Mouse (Mus musculus) midbrain, embryonic 12.5 days (tissue): ENCODE measurements around the gene Lyrm4. TPM values are rescaled to one million over a fixed set of nuclear protein-coding genes. Genes with fewer than 3 reads are reported as not detected.
A peak's percentile ranks its signal among the peaks of the same experiment; 100 is the strongest.
"Not testable (repeated sequence)": the region's sequence is repeated elsewhere in the genome, so short reads cannot be mapped to it uniquely, and the experiment has no call there.

Experiments used
- ATAC-seq: fragments of 200-750 bp; cut with Nextera tagmentation; 2 replicates; pipeline ENCODE4 v1.8.0; 2017; ENCODE audit warnings: low read depth, moderate TSS enrichment, moderate library complexity; ENCODE audit not compliant: low FRiP score
- H3K27ac ChIP-seq: fragments of 300-500 bp; sonication (generic); replicated peaks from 2 replicates; pipeline ENCODE4 v1.5.1; 2016; ENCODE audit warnings: mild to moderate bottlenecking
- H3K27me3 ChIP-seq: fragments of 300-500 bp; sonication (generic); 2 replicates; pipeline ENCODE4 v1.6.1; 2016; ENCODE audit warnings: mild to moderate bottlenecking
- H3K36me3 ChIP-seq: fragments of 300-500 bp; sonication (generic); 2 replicates; pipeline ENCODE4 v1.6.1; 2016
- H3K4me1 ChIP-seq: fragments of 300-500 bp; sonication (generic); 2 replicates; pipeline ENCODE4 v1.6.1; 2016
- H3K4me2 ChIP-seq: fragments of 300-500 bp; sonication (generic); replicated peaks from 2 replicates; pipeline ENCODE4 v1.6.1; 2016; ENCODE audit warnings: mild to moderate bottlenecking, moderate library complexity
- H3K4me3 ChIP-seq: fragments of 300-500 bp; sonication (generic); 2 replicates; pipeline ENCODE4 v1.5.1; 2016; ENCODE audit warnings: mild to moderate bottlenecking
- H3K9ac ChIP-seq: fragments of 300-500 bp; sonication (generic); replicated peaks from 2 replicates; pipeline ENCODE4 v1.6.1; 2016; ENCODE audit warnings: mild to moderate bottlenecking, moderate library complexity
- H3K9me3 ChIP-seq: fragments of 300-500 bp; sonication (generic); 2 replicates; pipeline ENCODE4 v1.6.1; 2016; ENCODE audit warnings: mild to moderate bottlenecking
- WGBS: fragments of 180-500 bp; shearing (Covaris S2); methylation state at CpG from one replicate; pipeline ENCODE4 v1.1.7; 2016; 5-methylcytosine and 5-hydroxymethylcytosine counted together
- polyA plus RNA-seq: library from polyadenylated mRNA; unstranded; fragments of >200 nt; fragmentation: Nextera tagmentation; extraction: Ambion mirVana; gene quantifications from 2 replicates; pipeline ENCODE4 v1.2.1, GENCODE M21; 2016

Lyrm4 gene
- polyA plus RNA-seq, 1 experiment from 2014 or later: 22.1 TPM

- Histone ChIP-seq H3K4me3 (no peak overlapping the region), H3K36me3 (no peaks in the 10 kb centered on the region), H3K27me3 (no peaks in the 10 kb centered on the region), H3K9ac (no peak overlapping the region), H3K4me2 (no peak overlapping the region), H3K9me3 (no peaks in the 10 kb centered on the region), H3K27ac (peak overlapping the region; percentile 76), H3K4me1 (peaks cover 9% of the 10 kb centered on the region)
- ATAC-seq: peak; percentile 78
- WGBS: 52% methylated on average over 10 of the region's 10 CpGs
Observed at GRCm38 (mm10) chr13:36019309-36020274, 97.7 kb downstream of the Lyrm4 start.

GRCm38 (mm10) chr13:36018017-36018416, 99.3 kb downstream of the Lyrm4 start:
- Histone ChIP-seq H3K36me3 (no peaks in the 10 kb centered on the region), H3K4me3 (no peak overlapping the region), H3K27me3 (no peaks in the 10 kb centered on the region), H3K27ac (no peak overlapping the region), H3K9ac (no peak overlapping the region), H3K9me3 (no peaks in the 10 kb centered on the region), H3K4me2 (no peak overlapping the region), H3K4me1 (peaks cover 9% of the 10 kb centered on the region)
- ATAC-seq: no peak
- 87% methylated on average over 2 of the region's 2 CpGs for WGBS

GRCm38 (mm10) chr13:36015636-36016035, 101.7 kb downstream of the Lyrm4 start:
- no peak overlapping the region for H3K27ac ChIP-seq
- no peaks in the 10 kb centered on the region for H3K36me3 ChIP-seq
- no peak overlapping the region for H3K4me2 ChIP-seq
- peaks cover 9% of the 10 kb centered on the region for H3K4me1 ChIP-seq
- no peak overlapping the region for H3K4me3 ChIP-seq
- 79% methylated on average over 3 of the region's 3 CpGs for WGBS
- H3K27me3 ChIP-seq: no peaks in the 10 kb centered on the region
- no peak for ATAC-seq
- no peak overlapping the region for H3K9ac ChIP-seq
- no peaks in the 10 kb centered on the region for H3K9me3 ChIP-seq

GRCm38 (mm10) chr13:36009981-36010380, 107.3 kb downstream of the Lyrm4 start:
- no peaks in the 10 kb centered on the region for H3K9me3 ChIP-seq
- no peak overlapping the region for H3K27ac ChIP-seq
- H3K9ac ChIP-seq: no peak overlapping the region
- no peak for ATAC-seq
- no peaks in the 10 kb centered on the region for H3K4me1 ChIP-seq
- no peaks in the 10 kb centered on the region for H3K27me3 ChIP-seq
- H3K4me3 ChIP-seq: no peak overlapping the region
- no peak overlapping the region for H3K4me2 ChIP-seq
- 77% methylated on average over 2 of the region's 2 CpGs for WGBS
- no peaks in the 10 kb centered on the region for H3K36me3 ChIP-seq

GRCm38 (mm10) chr13:36000798-36001197, 116.5 kb downstream of the Lyrm4 start:
- no peak overlapping the region for H3K4me3 ChIP-seq
- H3K4me2 ChIP-seq: no peak overlapping the region
- H3K27me3 ChIP-seq: no peaks in the 10 kb centered on the region
- peaks cover 4% of the 10 kb centered on the region; the same call in 1 of the 2 replicates for H3K4me1 ChIP-seq
- H3K36me3 ChIP-seq: no peaks in the 10 kb centered on the region
- no peaks in the 10 kb centered on the region for H3K9me3 ChIP-seq
- H3K9ac ChIP-seq: no peak overlapping the region
- ATAC-seq: no peak
- no peak overlapping the region for H3K27ac ChIP-seq
- whole genome bisulfite sequencing: 91% methylated on average over 1 of the region's 1 CpGs

- H3K4me2 ChIP-seq: no peak overlapping the region
- no peak overlapping the region for H3K4me3 ChIP-seq
- H3K4me1 ChIP-seq: peaks cover 8% of the 10 kb centered on the region; the same call in 1 of the 2 replicates
- H3K9ac ChIP-seq: no peak overlapping the region
- 92% methylated on average over 4 of the region's 4 CpGs for WGBS
- H3K9me3 ChIP-seq: no peaks in the 10 kb centered on the region
- ATAC-seq: no peak
- H3K27ac ChIP-seq: no peak overlapping the region
- no peaks in the 10 kb centered on the region for H3K27me3 ChIP-seq
- no peaks in the 10 kb centered on the region for H3K36me3 ChIP-seq
Observed at GRCm38 (mm10) chr13:35997606-35998005, 119.7 kb downstream of the Lyrm4 start.

GRCm38 (mm10) chr13:35995696-35996426, 121.5 kb downstream of the Lyrm4 start:
- no peak overlapping the region for H3K4me3 ChIP-seq
- no peak overlapping the region for H3K9ac ChIP-seq
- no peaks in the 10 kb centered on the region for H3K36me3 ChIP-seq
- H3K27me3 ChIP-seq: no peaks in the 10 kb centered on the region
- ATAC-seq: no peak
- peaks cover 8% of the 10 kb centered on the region; the same call in 1 of the 2 replicates for H3K4me1 ChIP-seq
- H3K27ac ChIP-seq: no peak overlapping the region
- 49% methylated on average over 2 of the region's 2 CpGs for WGBS
- no peaks in the 10 kb centered on the region for H3K9me3 ChIP-seq
- no peak overlapping the region for H3K4me2 ChIP-seq

- no peak for ATAC-seq
- Histone ChIP-seq H3K4me3 (no peak overlapping the region), H3K9me3 (no peaks in the 10 kb centered on the region), H3K36me3 (no peaks in the 10 kb centered on the region), H3K27me3 (no peaks in the 10 kb centered on the region), H3K9ac (no peak overlapping the region), H3K27ac (no peak overlapping the region), H3K4me1 (peaks cover 8% of the 10 kb centered on the region; the same call in 1 of the 2 replicates), H3K4me2 (no peak overlapping the region)
- 62% methylated on average over 3 of the region's 3 CpGs for WGBS
Observed at GRCm38 (mm10) chr13:35995231-35995630, 122.1 kb downstream of the Lyrm4 start.

GRCm38 (mm10) chr13:35994067-35994466, 123.3 kb downstream of the Lyrm4 start:
- Histone ChIP-seq H3K9me3 (no peaks in the 10 kb centered on the region), H3K9ac (no peak overlapping the region), H3K4me1 (peaks cover 12% of the 10 kb centered on the region; the same call in 1 of the 2 replicates), H3K36me3 (no peaks in the 10 kb centered on the region), H3K4me3 (no peak overlapping the region), H3K27me3 (no peaks in the 10 kb centered on the region), H3K4me2 (no peak overlapping the region), H3K27ac (no peak overlapping the region)
- no peak for ATAC-seq
- 90% methylated on average over 8 of the region's 8 CpGs for WGBS

- H3K27ac ChIP-seq, H3K4me2 ChIP-seq, H3K4me3 ChIP-seq, H3K9me3 ChIP-seq, H3K9ac ChIP-seq, H3K27me3 ChIP-seq, ATAC-seq, H3K36me3 ChIP-seq: not testable (repeated sequence)
- 96% methylated on average over 21 of the region's 21 CpGs for WGBS
- H3K4me1 ChIP-seq: peaks cover 19% of the 10 kb centered on the region; the same call in 1 of the 2 replicates
Observed at GRCm38 (mm10) chr13:35991185-35991584, 126.1 kb downstream of the Lyrm4 start.

GRCm38 (mm10) chr13:35989329-35989728, 128.0 kb downstream of the Lyrm4 start:
- 73% methylated on average over 3 of the region's 3 CpGs for WGBS
- peaks cover 12% of the 10 kb centered on the region; the same call in 1 of the 2 replicates for H3K4me1 ChIP-seq
- ATAC-seq: no peak
- H3K27ac ChIP-seq: no peak overlapping the region
- no peak overlapping the region for H3K4me3 ChIP-seq
- no peak overlapping the region for H3K9ac ChIP-seq
- H3K27me3 ChIP-seq: no peaks in the 10 kb centered on the region
- no peaks in the 10 kb centered on the region for H3K9me3 ChIP-seq
- no peaks in the 10 kb centered on the region for H3K36me3 ChIP-seq
- H3K4me2 ChIP-seq: no peak overlapping the region

- Histone ChIP-seq H3K27ac (no peak overlapping the region), H3K4me3 (no peak overlapping the region), H3K36me3 (peaks cover 5% of the 10 kb centered on the region), H3K9me3 (no peaks in the 10 kb centered on the region), H3K4me1 (peaks cover 6% of the 10 kb centered on the region), H3K9ac (no peak overlapping the region), H3K4me2 (no peak overlapping the region), H3K27me3 (no peaks in the 10 kb centered on the region)
- ATAC-seq: no peak
- WGBS: 88% methylated on average over 6 of the region's 6 CpGs
Observed at GRCm38 (mm10) chr13:35982985-35983384, 134.3 kb downstream of the Lyrm4 start.
